Mouse (Mus musculus) liver, embryonic 14.5 days (tissue): ENCODE data around the gene Cdh13.

Experiments used
- CTCF ChIP-seq: IDR thresholded peaks from 2 replicates; pipeline ENCODE4 v1.5.1; 2016; ENCODE audit warnings: antibody characterized with exemption, low read depth, control low read depth
- EP300 ChIP-seq: IDR thresholded peaks from 2 replicates; pipeline ENCODE4 v1.6.1; 2016; ENCODE audit warnings: antibody characterized with exemption, low read depth

DNA sequence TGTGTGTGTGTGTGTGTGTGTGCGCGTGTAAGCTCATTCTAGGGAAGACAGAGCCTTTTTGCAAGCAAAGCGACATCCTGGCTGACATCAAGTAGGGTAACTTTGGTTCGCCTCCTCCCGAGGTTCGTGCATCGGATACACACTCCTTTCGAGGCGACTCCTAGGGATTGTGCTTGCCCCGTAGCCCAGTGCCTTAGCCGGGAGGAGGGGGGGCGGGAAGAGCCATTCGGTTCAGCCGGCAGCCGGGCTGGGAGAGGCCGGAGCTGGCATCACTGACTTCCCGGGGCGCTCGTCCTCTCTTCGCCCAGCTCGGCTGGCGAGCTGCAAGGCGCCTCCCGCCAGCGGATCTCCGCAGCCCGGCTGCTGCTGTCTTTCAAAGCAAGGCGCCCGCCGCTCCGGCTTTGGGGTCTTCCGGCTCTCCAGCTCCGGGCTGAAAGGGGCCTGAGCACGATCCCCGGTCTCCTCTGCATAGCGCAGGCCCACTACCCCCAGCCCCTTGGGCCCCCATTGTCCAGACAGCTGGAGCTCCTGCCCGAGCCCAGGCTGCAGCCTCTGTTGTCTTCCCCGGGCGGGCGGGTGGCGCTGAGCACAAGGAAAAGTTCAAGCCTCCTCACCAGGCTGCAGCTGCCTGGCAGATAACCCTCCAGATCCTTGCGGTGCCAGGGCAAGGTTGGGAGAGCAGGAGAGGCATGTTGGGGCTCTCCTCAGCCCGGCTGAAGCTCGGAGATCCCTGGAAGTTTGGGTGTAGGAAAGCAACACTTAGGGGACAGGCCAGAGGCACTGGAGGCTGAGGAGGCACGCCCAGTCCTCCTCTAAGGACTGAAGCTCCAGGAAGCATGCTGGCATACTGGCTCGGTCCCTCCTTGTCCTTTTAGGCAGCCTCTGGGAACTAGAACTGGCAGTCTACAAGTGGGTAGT is 838 bp downstream of the Cdh13 start:
- TF ChIP-seq CTCF, result no peak
- TF ChIP-seq EP300, result no peak
